Mouse (Mus musculus): ENCODE measurements around the gene Chad. TPM values are rescaled to one million over a fixed set of nuclear protein-coding genes. Genes with fewer than 3 reads are reported as not detected.

The Chad gene
- polyA plus RNA-seq (2014; fragmentation: Illumina TruSeq; extraction: RNeasy Lipid Tissue Mini Kit (QIAGEN cat#74804); ENCODE audit: low replicate concordance), result not detected

DNA sequence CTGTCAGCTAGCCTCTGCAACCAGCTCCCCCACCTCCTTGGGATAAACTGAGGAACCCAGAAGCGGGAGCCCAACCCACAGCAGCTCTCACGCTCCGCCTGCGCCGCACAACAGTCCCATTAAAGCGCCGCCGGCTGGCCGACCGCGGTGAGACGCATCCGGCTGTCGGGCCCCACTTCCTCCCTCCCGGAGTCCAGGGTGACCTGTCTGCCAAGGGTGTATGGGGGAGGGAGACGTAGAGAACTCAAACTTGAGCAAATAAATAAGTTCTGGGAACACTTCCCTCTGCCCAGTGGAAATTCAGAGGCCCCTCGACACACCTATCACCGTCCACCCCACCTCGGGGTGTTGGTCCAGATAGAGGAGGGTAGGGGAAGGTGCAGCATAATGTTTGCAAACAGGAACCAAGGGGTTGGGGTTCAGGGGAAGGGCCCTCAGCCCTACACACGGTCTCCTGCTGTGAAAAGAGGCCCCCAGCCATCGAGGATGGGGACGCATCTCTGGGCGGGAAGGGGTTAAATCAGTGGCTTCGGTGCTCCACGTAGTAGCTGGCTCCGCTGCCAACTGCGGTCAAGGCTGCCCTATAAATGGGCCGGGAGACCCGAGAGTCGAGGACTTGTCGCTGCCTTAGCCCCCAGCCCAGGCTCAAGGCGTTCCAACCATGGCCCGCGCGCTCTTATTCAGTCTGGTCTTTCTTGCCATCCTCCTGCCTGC, at the start of gene Chad:
Gene Chad (plus strand): TSS at position 611 of the 714 bp plus-strand sequence.

GRCm38 (mm10) chr11:94521219-94521843, 43.5 kb upstream of the Chad start, which contains the start of gene Mycbpap:
Gene Mycbpap (minus strand): TSS chr11:94521742.

GRCm38 (mm10) chr11:94548888-94549690, 15.8 kb upstream of the Chad start, which contains the start of gene Rsad1:
Gene Rsad1 (minus strand): TSS chr11:94549255.

GRCm38 (mm10) chr11:94601321-94602281, 36.8 kb downstream of the Chad start, which contains the start of gene Acsf2:
Gene Acsf2 (minus strand): TSS chr11:94601871.

Other genes with a start within 250 kb of the Chad start
- gene Luc7l3, start 243.1 kb upstream of the Chad start, polyA plus RNA-seq (2014; fragmentation: Illumina TruSeq; extraction: RNeasy Lipid Tissue Mini Kit (QIAGEN cat#74804); ENCODE audit: low replicate concordance), result 291 TPM
- 53.3 TPM for gene Ankrd40, start 237.0 kb upstream of the Chad start, polyA plus RNA-seq (2014; fragmentation: Illumina TruSeq; extraction: RNeasy Lipid Tissue Mini Kit (QIAGEN cat#74804); ENCODE audit: low replicate concordance)
- gene Abcc3, start 172.1 kb upstream of the Chad start, polyA plus RNA-seq (2014; fragmentation: Illumina TruSeq; extraction: RNeasy Lipid Tissue Mini Kit (QIAGEN cat#74804); ENCODE audit: low replicate concordance), result 7.3 TPM
- gene Cacna1g, start 90.8 kb upstream of the Chad start, polyA plus RNA-seq (2014; fragmentation: Illumina TruSeq; extraction: RNeasy Lipid Tissue Mini Kit (QIAGEN cat#74804); ENCODE audit: low replicate concordance), result not detected
- not detected for gene Spata20, start 78.9 kb upstream of the Chad start, polyA plus RNA-seq (2014; fragmentation: Illumina TruSeq; extraction: RNeasy Lipid Tissue Mini Kit (QIAGEN cat#74804); ENCODE audit: low replicate concordance)
- gene Epn3, start 65.1 kb upstream of the Chad start, polyA plus RNA-seq (2014; fragmentation: Illumina TruSeq; extraction: RNeasy Lipid Tissue Mini Kit (QIAGEN cat#74804); ENCODE audit: low replicate concordance), result 0.22 TPM
- 1.2 TPM for gene Mycbpap, start 43.3 kb upstream of the Chad start, polyA plus RNA-seq (2014; fragmentation: Illumina TruSeq; extraction: RNeasy Lipid Tissue Mini Kit (QIAGEN cat#74804); ENCODE audit: low replicate concordance)
- 7.1 TPM for gene Rsad1, start 15.8 kb upstream of the Chad start, polyA plus RNA-seq (2014; fragmentation: Illumina TruSeq; extraction: RNeasy Lipid Tissue Mini Kit (QIAGEN cat#74804); ENCODE audit: low replicate concordance)
- 34.1 TPM for gene Acsf2, start 36.8 kb downstream of the Chad start, polyA plus RNA-seq (2014; fragmentation: Illumina TruSeq; extraction: RNeasy Lipid Tissue Mini Kit (QIAGEN cat#74804); ENCODE audit: low replicate concordance)
- 150 TPM for gene Lrrc59, start 64.7 kb downstream of the Chad start, polyA plus RNA-seq (2014; fragmentation: Illumina TruSeq; extraction: RNeasy Lipid Tissue Mini Kit (QIAGEN cat#74804); ENCODE audit: low replicate concordance)
- 17.1 TPM for gene Mrpl27, start 88.7 kb downstream of the Chad start, polyA plus RNA-seq (2014; fragmentation: Illumina TruSeq; extraction: RNeasy Lipid Tissue Mini Kit (QIAGEN cat#74804); ENCODE audit: low replicate concordance)
- not detected for gene Eme1, start 88.9 kb downstream of the Chad start, polyA plus RNA-seq (2014; fragmentation: Illumina TruSeq; extraction: RNeasy Lipid Tissue Mini Kit (QIAGEN cat#74804); ENCODE audit: low replicate concordance)
- not detected for gene Xylt2, start 112.5 kb downstream of the Chad start, polyA plus RNA-seq (2014; fragmentation: Illumina TruSeq; extraction: RNeasy Lipid Tissue Mini Kit (QIAGEN cat#74804); ENCODE audit: low replicate concordance)
- gene Gm11541, start 139.5 kb downstream of the Chad start, polyA plus RNA-seq (2014; fragmentation: Illumina TruSeq; extraction: RNeasy Lipid Tissue Mini Kit (QIAGEN cat#74804); ENCODE audit: low replicate concordance), result not detected
- gene Cdc34b, start 176.7 kb downstream of the Chad start, polyA plus RNA-seq (2014; fragmentation: Illumina TruSeq; extraction: RNeasy Lipid Tissue Mini Kit (QIAGEN cat#74804); ENCODE audit: low replicate concordance), result not detected
- gene Tmem92, start 217.7 kb downstream of the Chad start, polyA plus RNA-seq (2014; fragmentation: Illumina TruSeq; extraction: RNeasy Lipid Tissue Mini Kit (QIAGEN cat#74804); ENCODE audit: low replicate concordance), result not detected